Mouse (Mus musculus): ENCODE measurements around the gene Sppl2b.
"Not testable (repeated sequence)": the region's sequence is repeated elsewhere in the genome, so short reads cannot be mapped to it uniquely, and the experiment has no call there.

The Sppl2b gene

DNA sequence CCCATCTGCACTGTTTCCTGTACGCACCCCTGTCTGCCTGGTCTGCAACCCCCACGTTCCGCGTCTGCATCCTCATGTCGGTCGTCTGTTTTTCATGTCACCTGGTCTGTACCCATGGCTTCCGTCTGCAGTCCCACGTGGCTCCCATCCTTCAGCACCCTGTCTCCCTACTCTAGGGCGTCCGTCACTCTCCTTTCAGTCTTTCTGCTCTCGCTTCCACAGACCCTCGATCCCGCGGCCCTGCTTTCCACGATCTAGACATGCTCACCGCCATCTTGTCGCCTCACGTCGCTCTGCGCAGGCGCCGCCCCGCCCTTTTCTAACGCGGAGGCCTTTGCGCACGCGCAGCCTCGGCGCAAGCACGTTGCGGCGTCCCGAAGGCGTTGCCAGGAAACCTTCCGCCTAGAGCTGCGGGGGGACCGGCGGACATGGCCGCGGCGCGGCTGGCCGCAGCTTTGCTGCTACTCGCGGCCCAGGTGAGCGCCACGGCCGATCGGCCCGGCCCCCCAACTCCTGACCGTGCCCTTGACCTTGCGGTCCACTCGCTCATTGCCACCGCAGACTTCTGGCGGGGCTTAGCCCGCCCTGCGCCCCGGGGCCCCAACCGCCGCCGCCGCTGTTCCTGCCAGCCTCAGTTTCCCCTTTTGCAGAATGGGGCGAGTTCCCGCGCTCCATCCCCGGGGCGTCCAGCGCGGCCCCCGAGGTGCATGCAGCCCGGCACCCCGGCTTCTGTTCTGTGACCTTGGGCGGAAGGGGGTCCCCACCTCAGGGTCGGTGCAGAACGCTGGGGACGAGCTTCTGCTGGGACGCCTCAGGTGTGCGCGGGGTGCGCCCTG lies at the start of gene Sppl2b, which contains the start of gene Lsm7:
Gene Sppl2b (plus strand): TSS at position 363 of the 836 bp plus-strand sequence.
Gene Lsm7 (minus strand): TSS at position 297 of the 836 bp plus-strand sequence.
- DNase-seq, result peak; percentile 96 to 98

DNA sequence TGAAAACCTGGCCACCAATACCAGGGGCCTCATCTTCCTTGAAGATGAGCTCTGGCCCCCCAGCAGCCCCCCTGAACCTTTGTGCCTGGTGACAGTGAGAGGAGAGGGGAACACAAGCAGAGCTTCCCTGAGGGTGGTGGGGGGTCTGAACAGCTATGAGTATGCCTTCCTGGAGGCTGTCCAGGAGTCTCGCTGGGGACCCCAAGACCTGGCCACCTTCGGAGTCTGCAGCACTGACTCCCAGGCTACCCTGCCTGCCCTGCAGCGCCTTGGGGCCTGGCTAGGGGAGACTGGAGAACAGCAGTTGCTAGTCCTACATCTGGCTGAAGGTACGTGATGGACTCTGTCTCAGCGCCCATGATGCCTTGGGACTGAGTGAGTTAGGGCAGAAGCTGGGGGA lies 49.8 kb upstream of the Sppl2b start:
- no peak for DNase-seq

DNA sequence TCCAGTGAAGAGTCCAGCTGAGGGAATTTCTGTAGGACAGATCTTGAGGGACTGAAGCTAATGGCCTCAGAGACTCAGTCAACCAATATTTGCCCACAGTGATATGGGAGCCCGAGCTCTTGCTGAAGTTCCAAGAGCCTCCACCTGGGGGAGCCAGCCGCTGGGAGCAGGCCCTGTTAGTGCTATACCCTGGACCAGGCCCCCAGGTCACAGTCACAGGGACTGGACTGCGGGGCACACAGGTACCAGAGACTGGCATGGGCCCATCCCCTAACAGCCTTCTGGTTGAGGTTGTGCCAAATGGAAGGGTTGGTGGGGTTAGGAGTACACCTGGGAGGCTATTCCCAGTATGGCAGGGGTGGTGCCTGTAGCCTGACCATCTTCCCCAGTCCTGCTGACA lies 49.1 kb upstream of the Sppl2b start:
- peak; percentile 47 to 77 for DNase-seq

DNA sequence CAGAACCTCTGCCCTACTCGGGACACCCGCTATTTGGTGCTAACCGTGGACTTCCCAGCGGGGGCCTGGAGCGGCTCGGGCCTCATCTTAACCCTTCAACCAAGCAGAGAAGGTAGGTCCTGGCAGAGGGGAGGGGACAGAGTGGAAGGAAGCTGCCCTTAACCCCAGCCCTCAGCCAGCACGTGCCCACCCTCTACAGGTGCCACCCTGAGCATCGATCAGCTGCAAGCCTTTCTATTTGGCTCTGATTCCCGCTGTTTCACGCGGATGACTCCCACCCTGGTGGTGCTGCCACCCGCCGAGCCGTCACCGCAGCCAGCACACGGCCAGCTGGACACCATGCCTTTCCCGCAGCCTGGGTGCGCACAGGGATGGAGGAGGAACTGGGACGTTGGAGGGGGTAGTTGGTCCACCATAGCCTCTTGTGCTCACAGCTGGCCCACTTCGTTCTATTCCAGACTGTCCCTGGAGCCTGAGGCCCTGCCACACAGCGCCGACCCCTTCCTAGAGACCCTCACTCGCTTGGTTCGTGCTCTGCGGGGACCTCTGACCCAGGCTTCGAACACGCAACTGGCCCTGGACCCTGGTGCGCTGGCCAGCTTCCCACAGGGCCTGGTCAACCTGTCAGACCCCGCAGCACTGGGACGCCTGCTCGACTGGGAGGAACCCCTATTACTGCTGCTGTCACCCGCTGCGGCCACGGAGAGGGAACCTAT lies 48.6 kb upstream of the Sppl2b start:
- DNase-seq, result no peak

DNA sequence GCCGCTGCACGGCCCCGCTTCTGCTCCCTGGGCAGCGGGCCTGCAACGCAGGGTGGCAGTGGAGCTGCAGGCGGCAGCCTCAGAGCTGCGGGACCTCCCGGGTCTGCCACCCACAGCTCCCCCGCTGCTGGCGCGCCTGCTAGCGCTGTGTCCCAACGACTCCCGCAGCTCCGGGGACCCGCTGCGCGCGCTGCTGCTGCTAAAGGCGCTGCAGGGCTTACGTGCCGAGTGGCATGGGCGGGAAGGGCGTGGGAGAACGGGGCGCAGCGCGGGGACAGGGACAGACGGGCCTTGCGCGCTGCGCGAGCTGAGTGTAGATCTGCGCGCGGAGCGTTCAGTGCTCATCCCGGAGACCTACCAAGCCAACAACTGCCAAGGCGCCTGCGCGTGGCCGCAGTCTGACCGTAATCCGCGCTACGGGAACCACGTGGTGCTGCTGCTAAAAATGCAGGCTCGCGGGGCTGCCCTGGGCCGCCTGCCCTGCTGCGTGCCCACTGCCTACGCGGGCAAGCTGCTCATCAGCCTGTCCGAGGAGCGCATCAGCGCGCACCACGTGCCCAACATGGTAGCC lies 47.9 kb upstream of the Sppl2b start:
- peak; percentile 42 to 50 for DNase-seq

DNA sequence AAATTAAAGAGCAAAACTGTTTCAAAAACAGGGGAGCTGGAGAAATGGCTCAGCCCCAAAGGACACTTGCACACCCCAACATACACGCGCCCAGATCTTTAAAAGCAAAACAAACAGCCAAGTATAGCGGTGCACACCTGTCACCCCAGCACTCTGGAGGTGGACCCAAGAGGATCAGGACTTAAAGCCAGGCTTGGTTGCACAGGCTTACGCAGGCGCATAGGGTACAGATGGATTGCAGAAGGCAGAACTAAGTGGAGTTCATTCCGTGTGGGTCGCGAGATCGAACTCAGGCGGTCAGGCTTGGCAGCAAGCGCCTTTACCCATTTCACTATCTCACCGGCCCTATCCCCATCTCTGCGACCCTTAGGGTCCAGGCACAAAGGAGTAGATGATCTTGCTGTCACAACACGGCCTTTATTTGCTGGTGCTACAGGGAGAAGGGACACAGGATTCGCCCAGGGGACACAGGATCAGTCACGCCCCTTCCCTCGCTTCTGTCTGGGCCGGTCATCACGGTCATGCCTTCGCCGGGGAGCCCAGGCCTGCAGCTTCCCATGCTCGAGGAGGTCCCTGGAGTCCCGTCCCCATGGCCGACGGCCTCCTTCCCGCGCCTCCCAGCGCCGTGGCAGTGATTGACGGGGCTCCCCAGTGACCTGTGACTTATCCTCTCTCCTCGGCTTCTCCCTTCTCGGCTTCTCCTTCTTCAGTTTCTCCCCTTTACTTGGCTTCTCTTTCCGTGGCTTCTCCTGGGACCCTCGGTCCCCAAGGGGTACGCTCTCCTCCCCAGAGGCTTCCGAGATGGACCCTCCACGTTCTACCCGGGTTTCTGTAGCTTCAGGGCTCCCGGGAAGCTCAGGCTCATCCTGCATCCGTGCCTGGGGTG lies 46.7 kb upstream of the Sppl2b start:
- no peak for DNase-seq

DNA sequence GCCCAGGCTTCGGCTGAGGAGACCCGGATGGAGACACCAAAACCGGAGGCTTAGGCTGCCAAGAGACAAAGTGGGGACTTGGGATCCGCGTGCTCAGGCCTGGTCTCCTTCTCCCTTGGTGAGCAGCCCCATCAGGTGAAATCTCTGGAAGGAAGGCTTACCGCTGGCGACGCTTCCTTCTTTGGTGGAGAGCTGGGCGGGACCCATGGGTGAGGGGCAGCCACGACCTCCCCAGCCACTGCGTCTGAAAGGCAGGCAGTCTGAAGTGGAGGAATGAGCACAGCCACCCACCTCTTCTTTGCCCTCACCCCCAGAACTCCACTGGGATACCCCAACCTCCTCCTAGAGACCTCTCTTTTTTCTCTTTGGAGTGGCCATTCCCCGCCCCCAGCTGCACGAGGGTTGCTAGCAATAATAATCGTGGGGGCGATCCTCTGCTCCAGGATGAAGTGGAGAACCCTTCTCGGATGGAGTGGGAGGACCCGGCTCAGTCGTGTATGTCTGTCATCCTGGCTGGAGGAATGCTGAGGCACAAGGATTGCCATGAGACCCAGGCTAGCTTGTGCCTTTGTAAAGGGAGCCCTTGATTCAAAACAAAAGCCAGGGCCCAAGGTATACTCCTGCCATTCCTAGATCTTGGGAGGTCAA lies 46.0 kb upstream of the Sppl2b start:
- no peak for DNase-seq

DNA sequence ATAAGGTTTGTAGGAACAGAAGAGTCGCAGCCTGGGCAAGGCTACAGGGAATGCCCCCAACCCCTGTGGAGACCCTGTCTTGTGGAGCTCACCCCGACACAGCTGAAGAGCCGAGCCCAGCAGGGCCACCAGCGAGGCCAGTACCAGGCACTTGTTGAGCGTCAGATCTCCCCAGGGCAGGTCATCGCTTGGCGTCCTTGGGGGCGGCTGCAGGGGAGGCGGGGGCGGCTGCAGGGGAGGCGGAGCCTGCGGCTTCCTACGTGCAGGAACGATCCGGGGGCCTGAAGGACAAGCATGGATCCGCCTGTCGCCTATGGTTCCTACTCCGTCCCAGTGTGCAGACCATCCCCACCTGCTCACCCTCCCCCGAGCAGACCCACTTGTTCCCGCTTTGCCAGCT lies 45.0 kb upstream of the Sppl2b start:
- no peak for DNase-seq

DNA sequence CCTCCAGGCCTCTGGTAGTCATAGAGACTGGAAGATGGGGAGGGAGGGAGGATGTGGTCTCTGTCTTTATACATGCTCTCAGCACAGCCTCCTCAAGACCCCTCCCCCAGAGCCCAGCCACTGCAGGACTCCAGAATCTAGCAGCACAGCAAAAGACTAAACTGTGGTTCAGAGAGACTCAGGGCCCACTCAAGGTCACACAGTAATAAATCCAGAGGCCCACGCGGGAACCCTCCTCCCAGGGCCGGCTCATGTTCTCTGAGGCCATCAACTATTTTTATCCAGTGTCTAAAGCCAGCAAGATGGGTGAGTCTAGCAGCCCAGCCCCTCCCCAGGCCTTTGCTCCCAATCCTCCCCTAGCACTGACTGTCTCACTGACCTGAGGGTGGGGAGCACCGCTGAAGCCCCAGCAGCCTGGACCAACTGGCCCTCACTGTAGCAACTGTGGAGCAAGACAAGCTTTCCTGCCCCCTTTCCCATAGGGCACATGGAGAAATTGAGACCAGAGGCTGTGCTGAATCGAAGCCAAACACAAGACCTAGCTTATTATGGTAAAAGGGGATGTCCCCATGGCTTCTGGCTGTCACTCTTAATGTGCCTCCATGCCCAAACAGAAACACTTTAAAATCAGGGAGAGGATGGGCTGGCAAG lies 42.6 kb upstream of the Sppl2b start:
- DNase-seq, result no peak

DNA sequence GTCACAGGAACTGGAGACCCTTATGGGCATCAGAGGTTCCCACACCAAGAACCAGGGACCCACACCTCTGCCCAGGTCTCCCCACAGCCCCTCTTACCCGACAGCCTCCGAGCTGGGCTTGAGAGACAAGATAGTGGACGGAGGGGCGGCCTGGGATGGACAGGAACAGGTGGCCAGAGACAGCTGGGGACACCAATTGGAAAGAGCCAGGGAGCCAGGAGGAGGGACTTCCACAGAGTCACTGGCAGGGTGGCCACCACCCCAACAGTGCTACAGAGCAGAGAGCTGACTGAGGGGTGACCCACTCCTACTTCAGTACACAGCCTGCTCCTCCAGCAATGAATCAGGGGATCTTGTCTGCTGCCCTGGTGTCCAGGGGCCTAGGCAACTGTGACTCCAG lies 41.7 kb upstream of the Sppl2b start, which contains the start of gene Jsrp1:
Gene Jsrp1 (minus strand): TSS at position 133 of the 400 bp plus-strand sequence.
- no peak for DNase-seq

DNA sequence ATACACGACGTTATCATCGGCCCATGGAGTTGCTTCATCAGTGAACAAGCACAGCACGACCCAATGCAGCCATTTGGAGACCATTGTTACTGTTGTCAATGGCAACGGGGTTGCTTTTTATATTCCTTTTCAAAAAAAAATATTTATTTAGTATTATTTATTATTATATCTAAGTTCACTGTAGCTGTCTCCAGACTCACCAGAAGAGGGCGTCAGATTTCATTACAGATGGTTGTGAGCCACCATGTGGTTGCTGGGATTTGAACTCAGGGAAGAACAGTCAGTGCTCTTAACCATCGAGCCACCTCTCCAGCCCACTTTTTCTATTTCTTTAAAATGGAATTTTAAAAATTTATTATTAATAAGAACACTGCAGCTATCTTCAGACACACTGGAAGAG lies 40.3 kb upstream of the Sppl2b start:
- no peak for DNase-seq

DNA sequence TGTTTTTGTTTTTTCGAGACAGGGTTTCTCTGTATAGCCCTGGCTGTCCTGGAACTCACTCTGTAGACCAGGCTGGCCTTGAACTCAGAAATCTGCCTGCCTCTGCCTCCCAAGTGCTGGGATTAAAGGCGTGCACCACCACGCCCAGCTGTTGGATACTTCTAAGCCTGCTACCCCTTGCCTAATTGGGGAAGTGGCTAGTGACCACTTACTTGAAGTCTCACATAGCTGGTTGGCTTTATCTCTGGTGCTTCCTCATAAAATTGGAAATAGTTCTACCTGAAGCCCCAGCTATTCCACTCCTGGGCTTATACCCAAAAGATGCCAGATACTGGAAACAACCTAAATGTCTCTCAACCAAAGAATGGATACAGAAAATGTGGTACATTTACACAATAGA lies 38.8 kb upstream of the Sppl2b start:
- not testable (repeated sequence) for DNase-seq

DNA sequence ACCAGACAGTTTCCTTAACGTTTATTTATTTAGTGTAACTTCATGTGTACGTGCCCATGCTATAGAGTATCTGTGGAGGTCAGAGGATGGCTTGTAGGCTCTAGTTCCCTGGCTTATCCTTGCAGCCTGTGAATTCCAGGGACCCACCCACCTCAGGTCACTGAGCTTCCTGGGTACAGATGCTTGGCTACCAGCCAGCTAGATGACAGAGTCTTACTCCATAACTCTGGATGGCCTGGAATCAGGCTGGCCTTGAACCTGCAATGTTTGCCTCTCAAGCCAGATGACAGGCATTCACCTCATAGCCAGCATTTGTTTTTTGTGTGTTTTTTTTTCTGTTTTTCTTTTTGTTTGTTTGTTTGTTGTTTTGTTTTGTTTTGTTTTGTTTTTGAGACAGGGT lies 37.9 kb upstream of the Sppl2b start:
- DNase-seq, result no peak

DNA sequence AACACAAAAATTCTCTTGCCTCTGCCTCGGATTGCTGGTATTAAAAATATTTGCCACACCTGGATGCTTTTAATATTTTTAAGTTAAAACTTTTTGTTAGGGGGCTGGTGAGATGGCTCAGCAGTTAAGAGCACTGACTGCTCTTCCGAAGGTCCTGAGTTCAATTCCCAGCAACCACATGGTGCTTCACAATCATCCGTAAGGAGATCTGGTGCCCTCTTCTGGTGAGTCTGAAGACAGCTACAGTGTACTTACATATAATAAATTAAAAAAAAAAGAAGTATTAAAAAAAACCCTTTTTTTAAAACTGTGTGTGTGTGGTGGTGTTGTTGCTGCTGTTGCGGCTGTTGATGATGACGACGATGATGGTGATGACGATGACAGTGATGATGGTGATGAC lies 37.1 kb upstream of the Sppl2b start:
- not testable (repeated sequence) for DNase-seq

DNA sequence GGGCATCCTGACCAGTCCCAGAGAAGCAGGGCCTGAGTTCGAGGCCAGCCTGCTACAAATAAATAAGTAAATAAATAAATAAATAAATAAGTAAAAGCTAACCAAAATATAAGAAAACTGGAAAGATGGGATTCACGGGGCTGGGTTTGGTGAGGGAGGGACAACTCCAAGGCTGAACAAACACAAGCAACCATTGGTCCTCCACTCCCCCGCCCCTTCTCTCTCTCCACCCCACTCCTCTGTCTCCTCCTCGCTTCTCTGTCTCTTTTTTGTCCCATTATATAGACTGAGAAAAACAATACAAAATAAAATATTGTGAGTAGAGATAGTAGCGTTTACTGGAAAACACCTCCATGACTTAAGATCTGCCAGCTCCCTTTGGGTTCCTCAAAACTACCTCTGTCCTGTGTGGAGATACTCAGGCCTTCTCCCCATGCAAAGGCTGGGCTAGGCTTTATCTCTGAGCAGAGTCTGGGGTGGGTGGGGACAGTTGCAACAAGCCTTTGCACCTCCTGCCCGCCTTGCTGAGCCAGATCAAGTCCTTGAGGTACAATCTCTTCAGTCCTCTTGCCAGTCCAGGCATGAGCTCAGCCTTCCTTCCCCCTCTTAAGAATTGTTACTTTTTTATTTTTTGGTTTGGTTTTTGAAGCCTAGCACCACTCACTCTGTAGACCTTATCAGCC lies 36.3 kb upstream of the Sppl2b start:
- DNase-seq, result no peak

DNA sequence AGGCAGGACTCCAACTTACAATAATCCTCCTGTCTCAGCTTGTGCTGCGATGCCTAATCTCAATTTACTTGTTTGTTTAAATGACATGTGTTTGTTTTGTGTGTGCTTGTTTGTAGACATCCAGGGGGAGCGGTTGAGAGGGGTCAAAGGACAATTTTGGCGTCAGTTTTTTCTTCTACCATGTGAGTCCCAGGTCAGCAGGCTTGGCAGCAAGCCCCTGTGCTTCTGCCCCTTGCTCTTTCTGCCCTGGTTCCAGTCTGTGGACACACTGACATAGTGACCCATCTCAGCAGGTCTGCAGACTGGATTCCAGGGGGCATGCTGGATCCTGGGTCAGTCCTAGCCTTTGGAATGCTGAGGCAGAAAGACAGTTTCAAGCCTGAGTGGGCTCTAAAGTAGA lies 35.7 kb upstream of the Sppl2b start:
- no peak for DNase-seq

DNA sequence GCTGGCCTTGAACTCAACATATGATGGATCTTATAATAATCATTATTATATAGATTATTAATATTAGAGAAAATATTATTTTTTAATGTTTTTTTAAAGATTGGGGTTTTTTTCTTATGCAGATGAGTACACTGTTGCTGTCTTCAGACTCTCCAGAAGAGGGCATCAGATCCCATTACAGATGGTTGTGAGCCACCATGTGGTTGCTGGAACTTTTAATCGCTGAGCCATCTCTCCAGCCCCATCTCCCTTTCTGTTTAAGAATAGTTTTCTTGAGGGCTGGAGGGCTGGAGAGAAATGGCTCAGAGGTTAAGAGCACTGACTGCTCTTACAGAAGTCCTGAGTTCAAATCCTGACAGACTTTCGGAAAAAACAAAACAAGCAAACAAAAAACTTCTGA lies 33.1 kb upstream of the Sppl2b start:
- no peak for DNase-seq

DNA sequence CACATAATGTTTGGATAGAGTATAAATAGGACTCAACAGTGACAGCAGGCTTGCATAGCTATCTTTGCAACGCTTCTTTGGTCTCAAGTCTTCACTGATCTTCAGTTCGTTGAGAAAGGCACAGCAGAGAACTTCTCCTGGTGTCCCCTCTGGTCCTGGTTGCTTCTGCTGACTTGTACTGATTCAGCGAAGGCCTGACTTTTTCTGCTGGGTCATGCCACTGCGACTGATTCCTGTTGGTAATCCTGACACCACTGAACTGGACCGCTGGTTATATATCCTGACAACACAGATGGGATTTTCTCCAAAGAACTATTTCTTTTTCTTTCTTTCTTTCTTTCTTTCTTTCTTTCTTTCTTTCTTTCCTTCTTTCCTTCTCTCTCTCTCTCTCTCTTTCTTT lies 32.5 kb upstream of the Sppl2b start:
- no peak for DNase-seq

DNA sequence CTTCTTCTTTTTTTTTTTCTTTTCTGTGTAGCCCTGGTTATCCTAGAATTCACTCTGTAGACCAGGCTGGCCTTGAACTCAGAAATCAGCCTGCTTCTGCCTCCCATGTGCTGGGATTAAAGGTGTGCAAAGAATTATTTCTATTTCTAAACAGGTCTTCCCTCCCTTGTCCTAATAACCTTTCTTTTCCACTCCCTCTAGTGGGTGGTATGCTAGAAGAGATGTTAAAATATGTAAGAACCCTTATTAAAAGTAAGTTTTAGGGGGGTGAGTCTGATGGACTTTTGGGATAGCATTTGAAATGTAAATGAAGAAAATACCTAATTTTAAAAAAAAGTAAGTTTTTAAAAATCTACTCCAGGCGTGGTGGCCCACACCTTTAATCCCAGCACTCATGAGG lies 31.8 kb upstream of the Sppl2b start:
- no peak for DNase-seq

DNA sequence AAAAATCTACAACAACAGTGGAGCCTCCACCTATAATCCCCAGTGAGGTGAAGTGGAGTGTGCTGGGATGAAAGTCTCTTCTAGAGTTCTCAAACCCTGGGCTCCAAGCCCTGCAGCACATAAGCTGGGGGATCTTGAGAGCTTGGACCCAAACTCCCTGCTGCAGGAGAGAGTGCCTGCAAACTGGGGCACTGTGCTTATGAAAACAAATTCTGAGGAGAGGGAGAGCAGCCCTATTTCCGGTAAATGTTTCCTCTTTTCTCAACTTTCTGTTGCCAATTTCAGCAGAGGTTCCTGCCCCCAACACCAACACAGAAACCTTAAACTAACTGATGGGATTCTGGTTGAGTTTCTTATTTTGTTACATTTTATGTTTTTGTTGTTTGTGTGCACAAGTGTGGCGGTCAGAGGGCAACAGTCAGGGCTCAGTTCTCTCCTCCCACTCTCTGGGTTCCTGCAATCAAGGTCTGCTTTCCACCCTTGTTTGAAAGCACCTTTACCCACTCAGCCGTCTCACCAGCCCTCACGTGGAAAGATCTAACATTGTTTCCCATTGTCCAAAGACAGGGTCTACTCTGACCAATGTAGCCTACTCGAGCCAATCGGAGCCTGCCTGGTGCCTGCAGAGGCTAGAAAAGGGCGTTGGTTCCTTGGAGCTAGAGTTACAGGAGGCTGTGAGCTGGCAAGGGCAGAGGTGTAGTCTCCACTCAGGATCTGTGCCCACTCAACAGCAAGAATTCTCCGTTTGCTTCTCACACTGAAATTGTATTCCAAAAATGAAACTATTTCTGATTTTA lies 31.0 kb upstream of the Sppl2b start:
- peak in 1 of 2 experiments; percentile 32 for DNase-seq

Data from spleen, adult 18-20 months (tissue).